Mouse (Mus musculus) midbrain, embryonic 11.5 days (tissue): ENCODE measurements at regions not wholly inside any gene's neighbourhood (a gene's known extent, or its start where the extent isn't known, plus 50 kb on each side); places are given as distances from the start of the nearest gene placed in this dataset.

ENCODE experiments used
- ATAC-seq: fragments of 200-750 bp; cut with Nextera tagmentation; 2 replicates; pipeline ENCODE4 v1.8.0; 2017; ENCODE audit warnings: moderate TSS enrichment, moderate library complexity; ENCODE audit not compliant: low FRiP score
- DNase-seq: peaks from one replicate; pipeline ENCODE4 v3.0.0; 2015; ENCODE audit warnings: low spot score; ENCODE audit errors: missing footprints
- H3K27ac ChIP-seq: fragments of 300-500 bp; sonication (generic); 2 replicates; pipeline ENCODE4 v1.5.1; 2014; ENCODE audit warnings: low read depth, low read length
- H3K27me3 ChIP-seq: fragments of 300-500 bp; sonication (generic); 2 replicates; pipeline ENCODE4 v1.6.1; 2014; ENCODE audit warnings: mild to moderate bottlenecking, low read length, moderate library complexity, mixed read lengths; ENCODE audit not compliant: control insufficient read depth, insufficient read depth
- H3K36me3 ChIP-seq: fragments of 300-500 bp; sonication (generic); 2 replicates; pipeline ENCODE4 v1.6.1; 2014; ENCODE audit warnings: mild to moderate bottlenecking, low read length, moderate library complexity, mixed read lengths; ENCODE audit not compliant: control insufficient read depth, insufficient read depth
- H3K4me1 ChIP-seq: fragments of 300-500 bp; sonication (generic); 2 replicates; pipeline ENCODE4 v1.6.1; 2014; ENCODE audit warnings: low read length; ENCODE audit not compliant: control insufficient read depth, insufficient read depth
- H3K4me2 ChIP-seq: fragments of 300-500 bp; sonication (generic); 2 replicates; pipeline ENCODE4 v1.6.1; 2014; ENCODE audit warnings: mild to moderate bottlenecking, moderate library complexity
- H3K4me3 ChIP-seq: fragments of 300-500 bp; sonication (generic); 2 replicates; pipeline ENCODE4 v1.5.1; 2014; ENCODE audit warnings: low read depth, low read length
- H3K9ac ChIP-seq: fragments of 300-500 bp; sonication (generic); 2 replicates; pipeline ENCODE4 v1.6.1; 2014; ENCODE audit warnings: low read length
- H3K9me3 ChIP-seq: fragments of 300-500 bp; sonication (generic); 2 replicates; pipeline ENCODE4 v1.6.1; 2016; ENCODE audit warnings: low read length; ENCODE audit not compliant: control insufficient read depth
- WGBS: fragments of 180-500 bp; shearing (Covaris S2); extraction: QIAGEN DNeasy Blood & Tissue Kit; methylation state at CpG from one replicate; pipeline ENCODE4 v1.1.7; 2014; 5-methylcytosine and 5-hydroxymethylcytosine counted together

DNA sequence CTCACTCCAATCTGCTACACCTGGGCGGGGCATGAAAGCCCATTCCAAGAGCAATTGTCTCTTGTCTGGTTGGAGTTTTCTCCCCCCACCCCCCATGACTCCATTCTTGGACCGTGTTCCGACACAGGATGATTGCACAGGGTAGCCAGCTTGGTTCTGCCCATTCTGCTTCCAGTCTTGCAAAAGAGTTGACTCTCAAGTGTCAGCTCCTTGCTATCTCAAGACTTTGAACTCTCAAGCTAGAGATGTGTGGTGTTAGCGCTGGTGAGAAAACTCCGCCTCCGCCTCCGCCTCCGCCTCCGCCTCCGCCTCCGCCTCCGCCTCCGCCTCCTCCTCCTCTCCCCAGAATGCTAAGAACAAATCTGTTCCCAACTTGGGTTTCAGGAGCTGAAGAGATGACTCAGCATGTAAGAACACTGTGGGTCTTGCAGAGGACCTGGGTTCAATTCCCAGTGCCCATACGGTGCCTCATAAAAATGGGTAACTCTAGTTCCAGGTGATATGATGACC lies 135.1 kb downstream of the Bcat1 start:
- DNase-seq = no peak
- H3K4me3 ChIP-seq = no peak overlapping the region
- H3K9ac ChIP-seq = no peak overlapping the region
- H3K36me3 ChIP-seq = no peaks in the 10 kb centered on the region
- no peaks in the 10 kb centered on the region for H3K9me3 ChIP-seq
- no peak overlapping the region for H3K4me2 ChIP-seq
- H3K4me1 ChIP-seq = peaks cover 12% of the 10 kb centered on the region; the same call in 1 of the 2 replicates
- H3K27me3 ChIP-seq = no peaks in the 10 kb centered on the region
- H3K27ac ChIP-seq = no peak overlapping the region
- 90% methylated on average over 14 of the region's 14 CpGs for WGBS
- ATAC-seq = no peak

DNA sequence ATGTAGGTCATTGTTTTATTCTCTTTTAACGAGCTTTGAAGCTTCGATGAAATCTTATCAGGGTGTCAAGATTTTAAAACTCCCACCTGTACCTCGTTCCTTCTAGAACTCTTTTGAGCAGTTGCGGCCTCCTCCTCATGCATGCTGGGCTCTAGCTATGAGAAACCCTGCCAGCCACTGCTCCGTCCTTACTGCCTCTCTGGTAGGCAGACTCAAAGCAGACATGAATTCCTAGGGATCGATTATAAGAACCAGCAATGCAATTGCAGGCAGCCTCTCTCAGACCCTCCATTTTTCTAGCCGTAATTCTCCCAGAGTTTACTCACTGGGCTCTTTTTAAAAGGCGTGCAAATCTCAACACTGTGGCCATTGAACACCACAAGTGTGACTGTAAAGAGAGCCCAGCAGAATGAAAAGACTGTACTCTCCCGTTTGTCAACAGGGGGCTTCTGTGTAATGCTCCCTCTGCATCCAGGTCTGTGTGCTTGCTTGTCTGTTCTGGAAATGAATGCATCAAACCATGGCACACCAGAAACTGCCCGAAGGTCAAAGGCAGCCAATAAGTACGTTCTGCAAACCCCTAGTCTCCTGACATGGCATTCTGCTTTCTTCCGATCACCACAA lies 137.3 kb downstream of the Bcat1 start:
- DNase-seq (no peak), ATAC-seq (no peak)
- WGBS = 90% methylated on average over 12 of the region's 12 CpGs
- H3K36me3 ChIP-seq = no peaks in the 10 kb centered on the region
- no peak overlapping the region for H3K27ac ChIP-seq
- no peak overlapping the region for H3K4me3 ChIP-seq
- H3K9ac ChIP-seq = no peak overlapping the region
- no peaks in the 10 kb centered on the region for H3K9me3 ChIP-seq
- H3K4me2 ChIP-seq = no peak overlapping the region
- no peaks in the 10 kb centered on the region for H3K4me1 ChIP-seq
- no peaks in the 10 kb centered on the region for H3K27me3 ChIP-seq

DNA sequence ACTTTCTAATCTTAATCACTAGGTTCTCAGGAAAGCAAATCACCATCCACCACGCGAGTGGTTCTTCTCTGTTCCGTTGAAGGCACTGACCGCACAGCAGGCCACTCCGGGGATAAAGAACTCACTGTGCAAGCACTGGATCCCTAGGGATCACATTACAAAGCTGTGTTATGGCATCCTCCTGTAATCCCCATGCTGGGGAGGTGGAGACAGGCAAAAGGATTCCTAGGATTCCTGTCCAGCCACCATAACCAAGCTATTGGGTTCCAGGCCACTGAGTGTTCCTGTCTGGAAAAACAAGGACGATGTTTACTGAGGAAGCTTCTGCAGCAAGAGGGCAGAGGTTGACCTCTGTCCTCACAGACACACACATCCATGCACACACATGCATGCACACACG lies 138.8 kb downstream of the Bcat1 start:
- WGBS = 51% methylated on average over 7 of the region's 7 CpGs

DNA sequence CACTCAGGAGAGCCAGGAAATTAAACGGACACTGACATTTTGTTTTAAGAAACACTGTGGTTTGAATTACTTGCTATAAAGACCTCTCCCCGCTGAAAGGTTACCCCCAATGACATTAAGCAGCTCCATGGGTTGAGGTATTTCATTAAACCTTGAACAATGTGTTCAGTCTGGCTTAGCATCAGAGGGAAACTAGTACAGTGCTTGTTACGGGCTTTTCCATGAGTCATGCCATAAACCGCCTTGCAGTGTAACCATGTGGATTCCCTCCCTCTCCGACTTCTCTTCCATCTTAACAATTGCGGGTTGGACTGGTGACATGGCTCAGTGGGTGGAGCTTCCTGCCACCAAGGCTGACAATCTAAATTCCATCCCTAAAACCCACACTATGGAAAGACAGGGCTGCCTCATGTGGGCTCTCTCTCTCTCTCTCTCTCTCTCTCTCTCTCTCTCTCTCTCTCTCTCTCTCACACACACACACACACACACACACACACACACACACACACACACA lies 142.2 kb downstream of the Bcat1 start:
- Histone ChIP-seq H3K4me1 (no peaks in the 10 kb centered on the region), H3K27me3 (no peaks in the 10 kb centered on the region), H3K27ac (no peak overlapping the region), H3K36me3 (no peaks in the 10 kb centered on the region), H3K4me2 (no peak overlapping the region), H3K4me3 (no peak overlapping the region), H3K9ac (no peak overlapping the region), H3K9me3 (no peaks in the 10 kb centered on the region; the same call in 1 of the 2 replicates)
- ATAC-seq (no peak), DNase-seq (no peak)
- WGBS = 80% methylated on average over 6 of the region's 6 CpGs

More for the DNA sequence above, 138.8 kb downstream of the Bcat1 start:
- Histone ChIP-seq H3K9ac (no peak overlapping the region), H3K27me3 (no peaks in the 10 kb centered on the region), H3K4me3 (no peak overlapping the region), H3K9me3 (no peaks in the 10 kb centered on the region; the same call in 1 of the 2 replicates), H3K36me3 (no peaks in the 10 kb centered on the region), H3K4me2 (no peak overlapping the region), H3K4me1 (no peaks in the 10 kb centered on the region), H3K27ac (no peak overlapping the region)
- no peak for DNase-seq
- ATAC-seq = no peak

GRCm38 (mm10) chr6:144932402-144932801 lies 143.6 kb downstream of the Bcat1 start:
- Histone ChIP-seq H3K4me2 (no peak overlapping the region), H3K9me3 (no peaks in the 10 kb centered on the region; the same call in 1 of the 2 replicates), H3K36me3 (no peaks in the 10 kb centered on the region), H3K4me3 (no peak overlapping the region), H3K27ac (no peak overlapping the region), H3K27me3 (no peaks in the 10 kb centered on the region), H3K4me1 (no peaks in the 10 kb centered on the region), H3K9ac (no peak overlapping the region)
- DNase-seq (no peak), ATAC-seq (no peak)
- 79% methylated on average over 7 of the region's 7 CpGs for WGBS

- Histone ChIP-seq H3K4me1 (no peaks in the 10 kb centered on the region), H3K36me3 (no peaks in the 10 kb centered on the region), H3K4me2 (no peak overlapping the region), H3K27me3 (no peaks in the 10 kb centered on the region), H3K4me3 (no peak overlapping the region), H3K9me3 (no peaks in the 10 kb centered on the region; the same call in 1 of the 2 replicates), H3K27ac (no peak overlapping the region), H3K9ac (no peak overlapping the region)
- no peak for ATAC-seq
- no peak for DNase-seq
- 71% methylated on average over 4 of the region's 4 CpGs for whole genome bisulfite sequencing
These were observed 146.0 kb downstream of the Bcat1 start for GRCm38 (mm10) chr6:144929959-144930358.

DNA sequence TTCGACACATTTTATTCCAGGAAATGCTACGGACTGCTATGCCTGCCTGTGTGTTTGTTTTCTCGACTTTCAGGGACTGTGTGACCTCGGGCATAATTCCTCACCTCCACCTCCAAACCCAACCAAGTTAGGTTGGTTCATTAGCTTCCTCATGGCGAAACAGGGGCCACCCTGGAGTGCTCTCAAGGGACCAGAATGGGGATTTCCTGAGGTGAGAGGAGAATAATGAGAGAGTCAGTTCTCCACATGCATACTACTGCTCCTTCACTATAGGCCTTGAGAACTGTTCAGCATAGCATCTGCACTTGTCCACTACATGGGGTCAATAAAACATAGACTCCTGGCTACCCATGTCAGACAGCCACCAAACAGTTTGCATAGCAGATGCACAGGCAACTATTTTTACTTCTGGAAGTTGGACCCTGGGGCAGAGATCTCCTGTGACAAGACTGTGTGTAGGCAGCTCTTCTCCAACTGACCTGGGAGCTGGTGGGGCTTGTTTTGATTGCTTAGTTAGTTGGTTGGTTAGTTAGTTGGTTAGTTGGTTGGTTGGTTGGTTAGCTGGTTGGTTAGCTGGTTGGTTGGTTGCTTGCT lies 146.6 kb downstream of the Bcat1 start:
- H3K4me1 ChIP-seq = no peaks in the 10 kb centered on the region
- 83% methylated on average over 5 of the region's 5 CpGs for WGBS
- no peak overlapping the region for H3K27ac ChIP-seq
- H3K36me3 ChIP-seq = no peaks in the 10 kb centered on the region
- DNase-seq (no peak), ATAC-seq (no peak)
- no peak overlapping the region for H3K4me2 ChIP-seq
- H3K4me3 ChIP-seq = no peak overlapping the region
- no peaks in the 10 kb centered on the region; the same call in 1 of the 2 replicates for H3K9me3 ChIP-seq
- H3K27me3 ChIP-seq = no peaks in the 10 kb centered on the region
- H3K9ac ChIP-seq = no peak overlapping the region

GRCm38 (mm10) chr6:144927599-144927998 lies 145.8 kb upstream of the Sox5 start:
- no peaks in the 10 kb centered on the region; the same call in 1 of the 2 replicates for H3K9me3 ChIP-seq
- DNase-seq (no peak), ATAC-seq (no peak)
- H3K36me3 ChIP-seq = no peaks in the 10 kb centered on the region
- 94% methylated on average over 6 of the region's 6 CpGs for WGBS
- no peak overlapping the region for H3K4me2 ChIP-seq
- no peaks in the 10 kb centered on the region for H3K4me1 ChIP-seq
- H3K27me3 ChIP-seq = no peaks in the 10 kb centered on the region
- no peak overlapping the region for H3K27ac ChIP-seq
- no peak overlapping the region for H3K4me3 ChIP-seq
- no peak overlapping the region for H3K9ac ChIP-seq

- 89% methylated on average over 3 of the region's 3 CpGs for WGBS
- Histone ChIP-seq H3K9me3 (no peaks in the 10 kb centered on the region), H3K4me1 (no peaks in the 10 kb centered on the region), H3K27ac (no peak overlapping the region), H3K4me3 (no peak overlapping the region), H3K9ac (no peak overlapping the region), H3K27me3 (no peaks in the 10 kb centered on the region), H3K4me2 (no peak overlapping the region), H3K36me3 (no peaks in the 10 kb centered on the region)
- ATAC-seq (no peak), DNase-seq (no peak)
These were observed 141.0 kb upstream of the Sox5 start for GRCm38 (mm10) chr6:144922762-144923161.
